Mouse (Mus musculus): ENCODE results near the gene Cldn13. TPM values are rescaled to one million over a fixed set of nuclear protein-coding genes. Genes with fewer than 3 reads are reported as not detected.

The Cldn13 gene
- polyA plus RNA-seq (2015; fragmentation: Nextera tagmentation; extraction: Ambion mirVana): 5.6 and 17.2 TPM in 2 replicates

GRCm38 (mm10) chr5:134915311-134915710, at the start of gene Cldn13:
Gene Cldn13 (minus strand): TSS chr5:134915526.

GRCm38 (mm10) chr5:134946857-134947255, 31.5 kb upstream of the Cldn13 start, which contains the start of gene Cldn4:
Gene Cldn4 (minus strand): TSS chr5:134946934.

GRCm38 (mm10) chr5:134932179-134932902, 17.0 kb upstream of the Cldn13 start, which contains the start of gene Mettl27:
Gene Mettl27 (plus strand): TSS chr5:134932368.

GRCm38 (mm10) chr5:134906633-134907032, 8.7 kb downstream of the Cldn13 start, which contains the start of gene Tmem270:
Gene Tmem270 (minus strand): TSS chr5:134906733.

Other genes with a start within 250 kb of the Cldn13 start
- gene Limk1, start 226.9 kb downstream of the Cldn13 start, polyA plus RNA-seq (2015; fragmentation: Nextera tagmentation; extraction: Ambion mirVana): 7.6 and 7.9 TPM in 2 replicates
- 128 and 135 TPM in 2 replicates for gene Eln, start 168.2 kb downstream of the Cldn13 start, polyA plus RNA-seq (2015; fragmentation: Nextera tagmentation; extraction: Ambion mirVana)
- not detected in 2 replicates for gene Tmem270, start 8.8 kb downstream of the Cldn13 start, polyA plus RNA-seq (2015; fragmentation: Nextera tagmentation; extraction: Ambion mirVana)
- 25.2 and 47.8 TPM in 2 replicates for gene Mettl27, start 16.8 kb upstream of the Cldn13 start, polyA plus RNA-seq (2015; fragmentation: Nextera tagmentation; extraction: Ambion mirVana)
- gene Cldn4, start 31.4 kb upstream of the Cldn13 start, polyA plus RNA-seq (2015; fragmentation: Nextera tagmentation; extraction: Ambion mirVana): 0.74 and 1.8 TPM in 2 replicates
- 9.2 and 9.9 TPM in 2 replicates for gene Cldn3, start 70.7 kb upstream of the Cldn13 start, polyA plus RNA-seq (2015; fragmentation: Nextera tagmentation; extraction: Ambion mirVana)
- 50.6 and 73.8 TPM in 2 replicates for gene Abhd11, start 93.6 kb upstream of the Cldn13 start, polyA plus RNA-seq (2015; fragmentation: Nextera tagmentation; extraction: Ambion mirVana)
- 16.5 and 23.9 TPM in 2 replicates for gene Stx1a, start 108.0 kb upstream of the Cldn13 start, polyA plus RNA-seq (2015; fragmentation: Nextera tagmentation; extraction: Ambion mirVana)
- 28.7 and 44.2 TPM in 2 replicates for gene Dnajc30, start 148.7 kb upstream of the Cldn13 start, polyA plus RNA-seq (2015; fragmentation: Nextera tagmentation; extraction: Ambion mirVana)
- 49.9 and 70.9 TPM in 2 replicates for gene Bud23, start 149.4 kb upstream of the Cldn13 start, polyA plus RNA-seq (2015; fragmentation: Nextera tagmentation; extraction: Ambion mirVana)
- gene Vps37d, start 162.7 kb upstream of the Cldn13 start, polyA plus RNA-seq (2015; fragmentation: Nextera tagmentation; extraction: Ambion mirVana): 9.5 and 14.7 TPM in 2 replicates
- 3.0 and 7.7 TPM in 2 replicates for gene Mlxipl, start 174.4 kb upstream of the Cldn13 start, polyA plus RNA-seq (2015; fragmentation: Nextera tagmentation; extraction: Ambion mirVana)
- 8.7 and 12.8 TPM in 2 replicates for gene Tbl2, start 234.1 kb upstream of the Cldn13 start, polyA plus RNA-seq (2015; fragmentation: Nextera tagmentation; extraction: Ambion mirVana)